Mouse (Mus musculus) kidney, adult 2 months (tissue): ENCODE measurements around the gene Wnt7b. TPM values are rescaled to one million over a fixed set of nuclear protein-coding genes. Genes with fewer than 3 reads are reported as not detected.

Source experiments
- DNase-seq: peaks from one replicate; pipeline ENCODE4 v3.0.0; 2021
- H3K27ac ChIP-seq: fragments of 200-500 bp; 2 replicates; pipeline ENCODE4 v1.5.1; 2012; ENCODE audit warnings: low read depth, low read length, control low read depth, inconsistent platforms; ENCODE audit not compliant: insufficient read depth
- H3K27me3 ChIP-seq: fragments of 200-500 bp; replicated peaks from 2 replicates; pipeline ENCODE4 v1.6.1; 2012; ENCODE audit warnings: mild to moderate bottlenecking, moderate library complexity, low read length, inconsistent platforms; ENCODE audit not compliant: control insufficient read depth, insufficient read depth
- H3K36me3 ChIP-seq: fragments of 200-500 bp; 2 replicates; pipeline ENCODE4 v1.6.1; 2012; ENCODE audit warnings: mild to moderate bottlenecking, moderate library complexity, low read length, inconsistent platforms; ENCODE audit not compliant: control insufficient read depth, insufficient read depth
- H3K4me1 ChIP-seq: fragments of 200-500 bp; 2 replicates; pipeline ENCODE4 v1.6.1; 2011; ENCODE audit warnings: low read length; ENCODE audit not compliant: control insufficient read depth, insufficient read depth
- H3K4me3 ChIP-seq: fragments of 200-500 bp; 2 replicates; pipeline ENCODE4 v1.5.1; 2011; ENCODE audit warnings: mild to moderate bottlenecking, low read depth, low read length, control low read depth; ENCODE audit not compliant: insufficient read depth
- CTCF ChIP-seq: fragments of 200-500 bp; conservative IDR thresholded peaks from 2 replicates; pipeline ENCODE4 v1.5.1; 2011; ENCODE audit warnings: low read depth, mild to moderate bottlenecking, control low read depth, low read length, moderate library complexity, mixed read lengths; ENCODE audit not compliant: insufficient read depth, insufficient read length
- POLR2A ChIP-seq: fragments of 200-500 bp; IDR thresholded peaks from one replicate; pipeline ENCODE4 v1.6.1; 2011; ENCODE audit warnings: low read depth, low read length, control low read depth
- WGBS: fragments of 180-500 bp; shearing (Covaris S2); methylation state at CpG from one replicate; pipeline ENCODE4 v1.1.7; 2018; 5-methylcytosine and 5-hydroxymethylcytosine counted together
- polyA plus RNA-seq: library from polyadenylated mRNA; depleted of rRNA; stranded (reverse); fragments of >200 nt; gene quantifications from 2 replicates; pipeline ENCODE4 v1.2.3, GENCODE M21; 2012

Gene Wnt7b
- polyA plus RNA-seq, 1 experiment = 12.8 TPM

GRCm38 (mm10) chr15:85583504-85583903 is 1.2 kb upstream of the Wnt7b start:
- TF ChIP-seq POLR2A = no peak
- TF ChIP-seq CTCF = peak; percentile 85
- Histone ChIP-seq H3K27ac (no peak overlapping the region), H3K36me3 (no peaks in the 10 kb centered on the region), H3K4me1 (no peaks in the 10 kb centered on the region), H3K27me3 (no peaks in the 10 kb centered on the region; the same call in 1 of the 2 replicates), H3K4me3 (no peak overlapping the region)
- DNase-seq = peak; percentile 67
- 5% methylated on average over 11 of the region's 11 CpGs for WGBS

- Histone ChIP-seq H3K4me3 (no peak overlapping the region), H3K27me3 (no peaks in the 10 kb centered on the region; the same call in 1 of the 2 replicates), H3K36me3 (no peaks in the 10 kb centered on the region), H3K27ac (no peak overlapping the region), H3K4me1 (no peaks in the 10 kb centered on the region)
- DNase-seq = peak; percentile 82
- TF ChIP-seq POLR2A (no peak), CTCF (peak; percentile 98)
- under 1% methylated on average over 8 of the region's 8 CpGs for WGBS
These were observed 751 bp upstream of the Wnt7b start for GRCm38 (mm10) chr15:85583024-85583423.

- 2% methylated on average over 59 of the region's 67 CpGs for WGBS
- peak overlapping the region; percentile 47; the same call in 1 of the 2 replicates for H3K27ac ChIP-seq
- TF ChIP-seq POLR2A = no peak
- no peak for TF ChIP-seq CTCF
- H3K4me3 ChIP-seq = peak overlapping the region; percentile 54
- peaks cover 3% of the 10 kb centered on the region; the same call in 1 of the 2 replicates for H3K27me3 ChIP-seq
- no peaks in the 10 kb centered on the region for H3K4me1 ChIP-seq
- no peaks in the 10 kb centered on the region for H3K36me3 ChIP-seq
- peak; percentile 15 for DNase-seq
These were observed 659 bp downstream of the Wnt7b start for GRCm38 (mm10) chr15:85581563-85582064.

- Histone ChIP-seq H3K4me3 (peak overlapping the region; percentile 54), H3K27me3 (peaks cover 3% of the 10 kb centered on the region; the same call in 1 of the 2 replicates), H3K27ac (peak overlapping the region; percentile 47; the same call in 1 of the 2 replicates), H3K4me1 (no peaks in the 10 kb centered on the region), H3K36me3 (no peaks in the 10 kb centered on the region)
- 3% methylated on average over 59 of the region's 66 CpGs for WGBS
- DNase-seq = no peak
- no peak for TF ChIP-seq CTCF
These were observed 1.2 kb downstream of the Wnt7b start for GRCm38 (mm10) chr15:85580934-85581562.

- H3K4me3 ChIP-seq = peak overlapping the region; percentile 54
- no peaks in the 10 kb centered on the region for H3K4me1 ChIP-seq
- DNase-seq = peak; percentile 33
- H3K27me3 ChIP-seq = peaks cover 3% of the 10 kb centered on the region; the same call in 1 of the 2 replicates
- TF ChIP-seq CTCF = no peak
- no peak for TF ChIP-seq POLR2A
- no peaks in the 10 kb centered on the region for H3K36me3 ChIP-seq
- peak overlapping the region; percentile 58 for H3K27ac ChIP-seq
- WGBS = 1% methylated on average over 47 of the region's 47 CpGs
These were observed 1.8 kb downstream of the Wnt7b start for GRCm38 (mm10) chr15:85580483-85580882.

GRCm38 (mm10) chr15:85577583-85578460 is 4.5 kb downstream of the Wnt7b start:
- no peaks in the 10 kb centered on the region for H3K36me3 ChIP-seq
- WGBS = 15% methylated on average over 54 of the region's 54 CpGs
- no peak overlapping the region for H3K27ac ChIP-seq
- H3K4me1 ChIP-seq = no peaks in the 10 kb centered on the region
- peaks cover 3% of the 10 kb centered on the region; the same call in 1 of the 2 replicates for H3K27me3 ChIP-seq
- no peak for DNase-seq
- H3K4me3 ChIP-seq = no peak overlapping the region
- TF ChIP-seq CTCF (no peak), POLR2A (no peak)
